Mouse (Mus musculus) neural tube, embryonic 13.5 days (tissue): ENCODE results near the gene Fam78a. TPM values are rescaled to one million over a fixed set of nuclear protein-coding genes. Genes with fewer than 3 reads are reported as not detected.
A peak's percentile ranks its signal among the peaks of the same experiment; 100 is the strongest.

Experiments used
- ATAC-seq: fragments of 200-750 bp; cut with Nextera tagmentation; 2 replicates; pipeline ENCODE4 v1.8.0; 2017; ENCODE audit warnings: low read depth, mild to moderate bottlenecking, moderate TSS enrichment, moderate library complexity
- H3K27ac ChIP-seq: fragments of 300-500 bp; sonication (generic); replicated peaks from 2 replicates; pipeline ENCODE4 v1.5.1; 2015; ENCODE audit warnings: moderate library complexity, mild to moderate bottlenecking, inconsistent platforms
- H3K27me3 ChIP-seq: fragments of 300-500 bp; sonication (generic); 2 replicates; pipeline ENCODE4 v1.6.1; 2015; ENCODE audit warnings: mild to moderate bottlenecking, inconsistent platforms
- H3K36me3 ChIP-seq: fragments of 300-500 bp; sonication (generic); 2 replicates; pipeline ENCODE4 v1.6.1; 2015; ENCODE audit warnings: mild to moderate bottlenecking, inconsistent platforms
- H3K4me1 ChIP-seq: fragments of 300-500 bp; sonication (generic); replicated peaks from 2 replicates; pipeline ENCODE4 v1.6.1; 2015; ENCODE audit warnings: inconsistent platforms
- H3K4me2 ChIP-seq: fragments of 300-500 bp; sonication (generic); 2 replicates; pipeline ENCODE4 v1.6.1; 2015; ENCODE audit warnings: inconsistent platforms, mild to moderate bottlenecking, moderate library complexity
- H3K4me3 ChIP-seq: fragments of 300-500 bp; sonication (generic); 2 replicates; pipeline ENCODE4 v1.5.1; 2015; ENCODE audit warnings: mild to moderate bottlenecking, inconsistent platforms
- H3K9ac ChIP-seq: fragments of 300-500 bp; sonication (generic); 2 replicates; pipeline ENCODE4 v1.6.1; 2015; ENCODE audit warnings: moderate library complexity, mild to moderate bottlenecking, inconsistent platforms
- H3K9me3 ChIP-seq: fragments of 300-500 bp; sonication (generic); 2 replicates; pipeline ENCODE4 v1.6.1; 2016; ENCODE audit warnings: inconsistent platforms
- WGBS: fragments of 180-500 bp; shearing (Covaris S2); methylation state at CpG from one replicate; pipeline ENCODE4 v1.1.7; 2015; 5-methylcytosine and 5-hydroxymethylcytosine counted together
- polyA plus RNA-seq: library from polyadenylated mRNA; unstranded; fragments of >200 nt; fragmentation: Nextera tagmentation; extraction: Ambion mirVana; gene quantifications from 2 replicates; pipeline ENCODE4 v1.2.1, GENCODE M21; 2015

The Fam78a gene
- polyA plus RNA-seq, 1 experiment from 2014 or later = 0.88 TPM

DNA sequence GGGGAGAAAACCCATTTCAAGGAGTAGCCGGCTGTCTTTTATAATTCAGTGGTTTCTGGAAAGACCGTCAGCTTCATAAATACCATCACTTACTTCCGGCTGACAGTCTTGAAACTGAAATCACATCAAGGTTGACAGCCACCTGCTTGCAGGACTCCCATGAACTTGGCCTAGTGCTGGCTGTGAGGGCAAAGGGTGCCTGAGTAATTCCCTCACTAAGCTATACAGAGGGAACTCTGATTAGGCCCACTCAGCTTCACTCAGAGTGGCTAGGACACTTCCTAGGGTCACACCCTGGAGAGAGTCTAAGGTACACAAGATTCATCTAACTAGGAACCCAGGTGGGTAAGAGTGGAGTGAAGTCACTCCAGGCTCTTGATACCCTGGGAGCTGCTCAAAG lies 4.0 kb downstream of the Fam78a start:
- Histone ChIP-seq H3K4me3 (no peak overlapping the region), H3K27me3 (peaks cover 48% of the 10 kb centered on the region), H3K9ac (no peak overlapping the region), H3K36me3 (no peaks in the 10 kb centered on the region), H3K9me3 (no peaks in the 10 kb centered on the region), H3K4me1 (peaks cover 19% of the 10 kb centered on the region), H3K4me2 (no peak overlapping the region), H3K27ac (no peak overlapping the region)
- WGBS = 91% methylated on average over 3 of the region's 3 CpGs
- no peak for ATAC-seq

DNA sequence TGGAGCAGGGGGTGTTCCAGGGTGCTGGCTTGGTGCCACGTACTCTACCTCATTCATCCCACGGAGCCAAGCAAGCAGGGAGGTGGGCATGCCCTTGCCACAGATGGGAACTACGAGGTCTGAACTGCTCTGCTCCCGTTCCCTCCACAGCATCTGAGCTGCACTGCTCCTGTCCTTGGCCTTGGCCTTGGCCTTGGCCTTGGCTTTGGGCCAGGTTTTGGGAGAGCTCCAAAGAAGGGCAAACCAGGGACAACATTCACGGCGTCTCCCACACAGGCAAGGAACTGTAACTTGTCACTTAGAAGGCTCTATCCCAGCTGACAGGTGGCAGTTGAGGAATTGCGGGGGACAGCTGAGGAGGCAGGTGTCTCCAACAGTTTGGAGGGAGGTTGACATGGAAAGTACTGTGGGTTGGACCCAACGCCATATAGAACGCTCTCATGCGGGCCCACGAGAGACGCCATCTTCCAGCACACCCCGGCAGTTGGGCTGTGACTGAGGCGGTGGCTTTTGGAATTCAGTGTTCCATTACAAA lies 5.4 kb downstream of the Fam78a start:
- Histone ChIP-seq H3K4me2 (no peak overlapping the region), H3K9ac (no peak overlapping the region), H3K9me3 (no peaks in the 10 kb centered on the region), H3K36me3 (no peaks in the 10 kb centered on the region), H3K27ac (no peak overlapping the region), H3K4me1 (peaks cover 19% of the 10 kb centered on the region), H3K27me3 (peaks cover 35% of the 10 kb centered on the region), H3K4me3 (no peak overlapping the region)
- no peak for ATAC-seq
- WGBS = 90% methylated on average over 14 of the region's 14 CpGs

DNA sequence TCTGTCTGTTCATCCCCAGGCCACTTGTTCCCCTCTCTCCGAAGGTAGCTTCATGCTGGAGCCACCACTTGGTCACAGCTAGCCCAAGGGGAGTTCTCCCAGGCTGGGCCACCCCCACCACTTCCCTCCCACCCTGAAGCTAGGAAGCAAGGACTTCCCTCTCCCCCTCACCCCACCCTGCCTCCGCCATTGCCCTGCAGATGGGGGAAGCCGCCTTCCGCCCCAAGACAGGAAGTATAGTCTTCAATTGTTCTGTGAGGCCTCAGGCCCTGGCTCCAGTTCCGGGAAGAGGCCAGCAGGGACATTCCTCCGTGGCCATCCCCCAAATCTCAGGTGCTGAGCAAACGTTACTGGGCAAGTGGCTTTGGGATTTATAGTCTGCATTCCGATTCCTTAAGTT lies 6.1 kb downstream of the Fam78a start:
- H3K9me3 ChIP-seq = no peaks in the 10 kb centered on the region
- peaks cover 11% of the 10 kb centered on the region for H3K4me1 ChIP-seq
- H3K4me2 ChIP-seq = no peak overlapping the region
- H3K4me3 ChIP-seq = no peak overlapping the region
- H3K36me3 ChIP-seq = no peaks in the 10 kb centered on the region
- WGBS = 47% methylated on average over 8 of the region's 8 CpGs
- peaks cover 27% of the 10 kb centered on the region for H3K27me3 ChIP-seq
- H3K27ac ChIP-seq = 0 out of 2 replicates have a peak overlapping the region, but pooled peaks have one; percentile 38
- no peak overlapping the region for H3K9ac ChIP-seq
- no peak for ATAC-seq

DNA sequence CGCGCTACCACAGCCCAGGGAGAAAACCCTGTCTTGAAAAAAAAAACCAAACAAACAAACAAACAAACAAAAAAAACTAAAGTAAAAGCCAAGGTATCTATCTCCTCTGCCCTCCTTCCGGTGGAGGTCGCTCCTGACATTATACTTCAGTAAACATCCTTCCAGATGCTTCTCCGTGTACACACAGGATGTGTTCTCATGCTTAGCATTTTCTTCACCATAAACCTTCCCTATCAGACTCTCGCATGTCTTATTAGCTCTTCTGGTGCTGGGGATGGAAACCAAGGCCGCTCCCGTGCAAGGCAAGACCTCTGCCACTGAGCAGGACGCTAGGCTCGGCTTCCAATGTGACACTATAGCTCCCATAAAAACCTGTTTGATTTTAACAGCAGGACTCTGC lies 6.9 kb downstream of the Fam78a start:
- 80% methylated on average over 10 of the region's 10 CpGs for WGBS
- no peak for ATAC-seq
- no peak overlapping the region for H3K9ac ChIP-seq

DNA sequence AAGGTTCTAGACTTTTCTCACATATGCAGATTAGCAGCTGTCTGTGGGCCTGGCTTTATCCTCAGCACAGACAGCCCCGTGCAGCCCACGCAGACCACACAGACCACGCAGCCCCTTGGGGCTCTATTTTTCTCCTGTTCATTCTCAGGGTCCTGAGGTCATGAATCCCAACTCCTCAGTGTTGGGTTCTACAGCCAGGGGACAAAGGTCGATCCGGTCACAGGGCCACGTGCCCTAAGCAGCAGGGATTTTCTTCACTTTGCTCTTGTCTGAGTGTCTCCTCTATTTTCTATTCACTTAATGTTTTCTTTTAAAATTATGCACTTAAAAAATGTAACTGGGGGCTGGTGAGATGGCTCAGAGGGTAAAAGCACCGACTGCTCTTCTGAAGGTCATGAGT lies 9.3 kb downstream of the Fam78a start:
- no peaks in the 10 kb centered on the region; the same call in 1 of the 2 replicates for H3K27me3 ChIP-seq
- H3K9ac ChIP-seq = no peak overlapping the region
- no peaks in the 10 kb centered on the region for H3K36me3 ChIP-seq
- ATAC-seq = no peak
- H3K4me3 ChIP-seq = no peak overlapping the region
- H3K4me1 ChIP-seq = no peaks in the 10 kb centered on the region
- 64% methylated on average over 7 of the region's 7 CpGs for WGBS
- no peaks in the 10 kb centered on the region for H3K9me3 ChIP-seq
- no peak overlapping the region for H3K4me2 ChIP-seq
- H3K27ac ChIP-seq = no peak overlapping the region

More for the DNA sequence above, 6.9 kb downstream of the Fam78a start:
- peaks cover 4% of the 10 kb centered on the region for H3K4me1 ChIP-seq
- H3K27ac ChIP-seq = peak overlapping the region; percentile 38; the same call in 1 of the 2 replicates
- no peaks in the 10 kb centered on the region for H3K9me3 ChIP-seq
- no peak overlapping the region for H3K4me3 ChIP-seq
- no peak overlapping the region for H3K4me2 ChIP-seq
- peaks cover 20% of the 10 kb centered on the region for H3K27me3 ChIP-seq
- no peaks in the 10 kb centered on the region for H3K36me3 ChIP-seq

DNA sequence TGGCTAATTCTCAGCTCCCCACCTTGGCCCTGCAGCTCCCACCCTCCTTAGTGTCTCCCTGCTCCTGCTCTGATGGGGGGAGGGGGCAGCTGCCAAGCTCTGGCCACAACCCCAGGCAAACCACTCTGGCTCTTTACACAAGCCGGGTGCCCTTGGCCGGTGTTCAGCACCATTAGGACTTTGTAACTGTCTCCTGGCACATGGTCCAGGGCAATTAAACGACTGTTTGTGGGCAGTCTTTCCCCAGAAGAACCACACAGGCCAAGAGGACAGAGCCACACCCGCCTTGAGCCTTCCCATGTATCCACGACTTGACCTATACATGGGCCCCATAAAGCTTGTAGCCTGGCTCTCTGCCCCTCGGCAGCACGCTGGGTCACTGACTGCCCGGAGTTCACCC lies 10.3 kb downstream of the Fam78a start:
- no peaks in the 10 kb centered on the region for H3K36me3 ChIP-seq
- no peaks in the 10 kb centered on the region for H3K27me3 ChIP-seq
- no peak overlapping the region for H3K27ac ChIP-seq
- no peaks in the 10 kb centered on the region for H3K4me1 ChIP-seq
- no peak overlapping the region for H3K9ac ChIP-seq
- 64% methylated on average over 8 of the region's 8 CpGs for WGBS
- H3K4me3 ChIP-seq = no peak overlapping the region
- no peak overlapping the region for H3K4me2 ChIP-seq
- ATAC-seq = no peak
- H3K9me3 ChIP-seq = no peaks in the 10 kb centered on the region

DNA sequence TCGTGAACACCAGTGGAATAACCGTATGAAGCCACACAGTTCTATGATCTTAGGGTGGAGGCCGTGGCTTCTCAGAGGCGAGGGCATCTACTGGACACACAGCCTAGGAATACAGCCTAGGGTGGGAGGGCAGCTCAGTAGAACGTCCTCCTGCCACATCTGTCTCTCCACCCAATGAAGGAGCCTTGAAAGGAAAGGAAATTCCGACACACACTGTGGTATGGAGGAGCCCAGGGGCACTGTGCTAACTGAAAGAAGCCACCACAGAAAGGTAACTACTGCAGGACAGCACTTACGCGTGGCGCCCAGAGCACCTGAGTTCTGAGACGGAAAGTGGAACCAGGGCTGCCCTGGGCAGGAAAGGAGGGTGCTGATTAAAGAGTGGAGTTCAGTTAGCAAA lies 13.9 kb downstream of the Fam78a start:
- H3K4me1 ChIP-seq = no peaks in the 10 kb centered on the region
- no peak for ATAC-seq
- WGBS = 92% methylated on average over 10 of the region's 10 CpGs
- H3K36me3 ChIP-seq = no peaks in the 10 kb centered on the region
- no peaks in the 10 kb centered on the region for H3K27me3 ChIP-seq
- H3K4me2 ChIP-seq = no peak overlapping the region
- H3K9me3 ChIP-seq = no peaks in the 10 kb centered on the region
- no peak overlapping the region for H3K27ac ChIP-seq
- H3K9ac ChIP-seq = no peak overlapping the region
- no peak overlapping the region for H3K4me3 ChIP-seq

DNA sequence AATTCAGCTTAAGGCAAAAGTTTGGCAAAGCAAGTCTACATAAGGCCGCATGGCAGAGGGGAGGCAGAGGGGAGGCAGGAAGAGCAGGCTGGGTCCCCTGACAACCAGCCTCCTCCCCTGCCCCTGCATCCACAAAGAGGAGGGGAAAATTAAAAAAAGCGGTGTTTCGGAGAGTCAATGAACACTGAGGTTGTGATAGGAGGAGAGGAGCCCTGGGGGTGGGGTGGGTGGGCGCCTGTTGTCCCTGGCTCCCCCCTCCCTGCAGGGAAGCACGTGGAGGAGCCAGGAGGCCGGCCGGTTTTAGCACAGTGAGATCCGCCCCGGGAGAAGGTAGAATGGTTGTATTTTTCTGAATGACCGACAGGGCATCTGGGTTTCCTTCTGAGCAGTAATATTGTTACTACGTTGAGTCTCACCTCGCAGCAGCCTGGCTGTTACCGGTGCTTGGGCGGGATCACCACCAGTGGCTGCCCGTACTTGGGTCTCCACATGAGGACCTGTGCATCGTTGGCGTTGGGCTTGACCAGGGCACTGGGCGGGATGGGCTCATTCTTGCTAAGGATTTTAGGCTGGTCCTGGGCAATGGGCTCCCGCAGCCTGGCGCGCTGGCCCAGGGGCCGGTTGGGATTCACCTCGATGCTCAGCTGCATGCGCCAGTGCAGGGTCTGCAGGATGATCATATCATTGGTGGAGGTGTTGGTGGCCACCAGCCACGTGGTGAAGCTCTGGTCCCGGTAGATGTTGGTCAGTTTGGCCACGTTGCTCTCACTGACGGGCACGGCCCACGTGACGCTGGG lies 15.6 kb downstream of the Fam78a start:
- Histone ChIP-seq H3K27me3 (no peaks in the 10 kb centered on the region), H3K4me1 (peaks cover 8% of the 10 kb centered on the region; the same call in 1 of the 2 replicates), H3K4me2 (no peak overlapping the region), H3K9ac (no peak overlapping the region), H3K4me3 (no peak overlapping the region), H3K27ac (no peak overlapping the region), H3K36me3 (no peaks in the 10 kb centered on the region), H3K9me3 (no peaks in the 10 kb centered on the region)
- ATAC-seq = no peak
- WGBS = 51% methylated on average over 30 of the region's 31 CpGs

DNA sequence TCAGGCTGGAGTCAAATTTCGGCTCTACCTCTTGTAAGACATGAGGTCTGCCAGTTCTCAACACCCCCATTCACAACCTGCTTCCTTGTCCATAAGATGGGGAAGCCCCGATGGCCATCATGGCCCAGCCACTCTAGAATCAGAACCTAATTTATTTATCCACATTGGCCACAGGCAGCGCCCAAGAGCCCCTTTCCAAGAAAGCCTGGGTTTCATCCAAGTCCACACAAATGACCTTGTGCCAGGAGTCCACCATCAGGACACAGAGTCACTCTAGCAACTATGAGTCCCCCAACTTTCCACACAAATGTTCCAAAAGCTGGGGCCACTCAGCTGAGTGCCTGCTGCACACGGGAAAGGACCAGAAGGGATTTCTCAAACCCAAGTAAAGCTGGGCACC lies 18.7 kb downstream of the Fam78a start:
- 81% methylated on average over 4 of the region's 4 CpGs for WGBS
- no peak for ATAC-seq
- no peak overlapping the region for H3K27ac ChIP-seq

DNA sequence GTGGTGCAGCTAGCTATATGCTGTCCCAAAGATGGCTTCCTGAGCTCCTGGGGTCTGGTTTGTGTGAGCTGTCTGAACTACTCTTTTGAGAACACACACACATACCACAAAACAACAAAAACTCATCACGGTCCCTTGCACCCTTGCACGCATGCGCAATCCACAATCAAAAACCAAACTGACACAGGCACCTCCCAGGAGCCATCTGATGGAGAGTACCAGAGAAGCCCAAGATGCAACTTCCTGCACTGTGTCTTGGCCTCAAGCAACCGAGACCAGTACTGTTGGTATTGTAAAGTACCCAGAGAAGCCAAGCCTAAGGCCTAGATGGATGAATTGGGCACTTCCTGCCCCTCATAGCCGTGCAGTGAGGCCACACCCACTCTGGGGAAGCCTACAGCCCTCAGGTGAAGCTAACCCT lies 19.3 kb downstream of the Fam78a start:
- H3K4me2 ChIP-seq = no peak overlapping the region
- no peak overlapping the region for H3K27ac ChIP-seq
- H3K4me1 ChIP-seq = peaks cover 8% of the 10 kb centered on the region; the same call in 1 of the 2 replicates
- H3K27me3 ChIP-seq = no peaks in the 10 kb centered on the region
- no peak overlapping the region for H3K4me3 ChIP-seq
- H3K9me3 ChIP-seq = no peaks in the 10 kb centered on the region
- 86% methylated on average over 5 of the region's 5 CpGs for WGBS
- H3K9ac ChIP-seq = no peak overlapping the region
- H3K36me3 ChIP-seq = no peaks in the 10 kb centered on the region
- ATAC-seq = no peak

More for the DNA sequence above, 18.7 kb downstream of the Fam78a start:
- Histone ChIP-seq H3K9ac (no peak overlapping the region), H3K9me3 (no peaks in the 10 kb centered on the region), H3K4me3 (no peak overlapping the region), H3K36me3 (no peaks in the 10 kb centered on the region), H3K4me1 (peaks cover 8% of the 10 kb centered on the region; the same call in 1 of the 2 replicates), H3K27me3 (no peaks in the 10 kb centered on the region), H3K4me2 (no peak overlapping the region)

DNA sequence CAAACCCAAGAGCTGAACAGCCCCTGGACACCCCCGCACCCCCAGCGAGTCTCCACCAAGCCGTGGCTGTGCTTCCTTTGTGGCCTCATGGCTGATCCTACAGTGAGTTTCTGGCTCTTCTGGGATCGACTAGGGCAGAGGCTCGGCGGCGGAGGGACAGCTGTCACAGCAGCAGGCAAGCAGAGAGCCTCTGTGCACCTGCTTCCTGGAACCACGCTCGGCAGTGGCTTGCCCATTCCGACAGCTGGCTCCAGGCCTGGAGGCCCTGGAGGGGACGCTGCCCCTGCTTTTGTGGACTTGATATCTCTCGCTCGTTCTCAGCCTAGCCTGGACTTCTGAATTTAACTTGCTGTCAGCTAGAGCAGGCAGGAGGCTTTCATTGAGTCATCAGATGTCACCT lies 19.7 kb downstream of the Fam78a start:
- H3K27ac ChIP-seq = peak overlapping the region; percentile 33; the same call in 1 of the 2 replicates
- H3K36me3 ChIP-seq = no peaks in the 10 kb centered on the region
- H3K27me3 ChIP-seq = no peaks in the 10 kb centered on the region
- H3K4me1 ChIP-seq = peaks cover 8% of the 10 kb centered on the region; the same call in 1 of the 2 replicates
- H3K4me2 ChIP-seq = no peak overlapping the region
- no peak for ATAC-seq
- 61% methylated on average over 13 of the region's 13 CpGs for WGBS
- no peaks in the 10 kb centered on the region for H3K9me3 ChIP-seq
- H3K9ac ChIP-seq = no peak overlapping the region
- no peak overlapping the region for H3K4me3 ChIP-seq

DNA sequence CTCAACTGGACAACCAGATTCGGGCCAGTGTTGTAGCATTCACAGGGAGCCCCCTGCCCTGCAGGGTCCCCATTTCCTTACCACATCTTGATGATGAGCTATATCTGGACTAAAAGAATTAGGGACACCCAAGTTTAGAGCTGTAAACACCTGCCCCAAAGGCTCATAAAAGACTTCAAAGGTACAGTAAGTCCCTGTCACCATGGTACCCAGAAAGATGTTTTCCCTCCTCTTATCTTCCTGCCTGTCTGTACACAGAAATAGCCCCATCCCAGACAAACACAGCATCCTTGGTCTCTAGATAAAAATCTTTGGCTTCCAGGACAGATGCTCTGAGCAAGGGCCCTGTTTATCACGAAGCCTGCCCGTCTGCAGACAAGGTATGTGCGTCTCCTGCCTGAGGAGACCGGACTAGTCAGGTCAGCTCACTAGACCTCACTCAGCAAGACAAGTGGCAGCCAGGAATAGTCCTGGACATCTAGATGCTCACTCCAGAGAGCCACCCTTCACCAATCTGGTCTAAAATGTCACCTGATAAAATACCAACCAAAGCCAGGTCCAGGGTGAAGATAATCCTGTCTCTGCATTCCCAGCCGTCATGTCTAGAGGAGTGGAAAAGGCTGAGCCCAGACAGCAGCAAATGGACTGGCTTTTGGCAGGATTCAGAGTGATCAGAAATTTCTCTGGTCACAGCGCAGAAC lies 21.1 kb downstream of the Fam78a start:
- no peak overlapping the region for H3K9ac ChIP-seq
- WGBS = 89% methylated on average over 7 of the region's 7 CpGs
- ATAC-seq = no peak
- no peak overlapping the region for H3K27ac ChIP-seq
- H3K4me1 ChIP-seq = peaks cover 8% of the 10 kb centered on the region; the same call in 1 of the 2 replicates
- H3K4me3 ChIP-seq = no peak overlapping the region
- no peaks in the 10 kb centered on the region for H3K27me3 ChIP-seq
- no peak overlapping the region for H3K4me2 ChIP-seq
- H3K36me3 ChIP-seq = no peaks in the 10 kb centered on the region
- no peaks in the 10 kb centered on the region for H3K9me3 ChIP-seq
